Comparison of ENCODE assay signal across 16 mouse cellular contexts in genomic region chr7:108929726-108930393, GRCm38 (mm10). TPM values are rescaled to one million over a fixed set of nuclear protein-coding genes. Genes with fewer than 3 reads are reported as not detected.
DNase-seq lines count a peak whose midpoint lies in the region; ATAC-seq and TF ChIP-seq lines count a peak whose summit lies in the region.
"Had no signal": no experiment of that assay in that cellular context is flagged by ENCODE, and none has a peak within 500 bp of the region (broad histone marks: within the 10 kb centered on the region; RNA-seq: fewer than 3 reads in every experiment).

TSS of gene Nlrp10 (minus strand) at chr7:108930178.

- peaks cover 2% of the 10 kb centered on the region for H3K4me1 ChIP-seq in heart, adult 2 months (ENCODE audit: control insufficient read depth, insufficient read depth, low read length)
- no peaks in the 10 kb centered on the region for H3K4me1 ChIP-seq in liver, embryonic 11.5 days (replicated peaks; ENCODE audit: control insufficient read depth, insufficient read depth, low read length)
- H3K4me1 ChIP-seq: limb, embryonic 12.5 days had no signal

- H3K4me2 ChIP-seq in liver, embryonic 11.5 days = no peak within 1 kb of the TSS
- H3K4me2 ChIP-seq: limb, embryonic 12.5 days had no signal

- peak within 1 kb of the TSS; percentile 49; the same call in 1 of the 2 replicates for H3K27ac ChIP-seq in gastrocnemius, adult 2 months
- H3K27ac ChIP-seq in heart, adult 2 months = peak within 1 kb of the TSS; percentile 73
- no peak within 1 kb of the TSS for H3K27ac ChIP-seq in liver, embryonic 11.5 days (ENCODE audit: low read depth, low read length)
- H3K27ac ChIP-seq: forebrain, embryonic 10.5 days; kidney, postnatal 0 days; limb, embryonic 12.5 days; midbrain, embryonic 10.5 days had no signal

- H3K79me2 ChIP-seq in heart, adult 2 months (replicated peaks; ENCODE audit: control insufficient read depth, insufficient read depth, low read length) = 0 out of 2 replicates have a peak, but pooled peaks cover 1% of the 10 kb centered on the region

- TF ChIP-seq EP300 in heart, adult 2 months (IDR thresholded peaks at IDR 0.05; ENCODE audit: insufficient read depth, low read depth, low read length) = no peak

- H3K9me3 ChIP-seq in liver, embryonic 11.5 days (ENCODE audit: control insufficient read depth, low read length) = no peaks in the 10 kb centered on the region
- H3K9me3 ChIP-seq: forebrain, embryonic 10.5 days; limb, embryonic 12.5 days; midbrain, embryonic 10.5 days had no signal

- intact Hi-C loops in gastrocnemius, adult 2 months (cut with DNase I) = loop anchor here (5.0 kb wide), 1 partner anchor 113 kb away; no protein-coding TSS in a partner anchor
- intact Hi-C loops in heart, adult 2 months (cut with DNase I) = loop anchor here (2.0 kb wide), 1 partner anchor 115 kb away; no protein-coding TSS in a partner anchor
- intact Hi-C loops in heart, postnatal 10 days (cut with DNase I) = loop anchor here (5.0 kb wide), 1 partner anchor 78 kb away; the partner anchor contains the start of gene Olfr516

- TF ChIP-seq POLR2A in heart, adult 2 months (IDR thresholded peaks at IDR 0.05; ENCODE audit: insufficient read depth, low read depth, low read length) = no peak

- peak within 1 kb of the TSS; percentile 61 for H3K9ac ChIP-seq in heart, adult 2 months (ENCODE audit: low read depth, low read length)
- H3K9ac ChIP-seq in liver, embryonic 11.5 days (ENCODE audit: low read depth, low read length) = no peak within 1 kb of the TSS
- H3K9ac ChIP-seq: limb, embryonic 12.5 days; liver, postnatal 0 days had no signal

- WGBS in heart, adult 2 months = 26% methylated on average over 6 of the region's 6 CpGs
- 60% methylated on average over 6 of the region's 6 CpGs for WGBS in liver, embryonic 11.5 days

- 0 out of 2 replicates have a peak, but pooled peaks have one; percentile 41 for ATAC-seq in monocyte, adult 5-6 weeks (replicated peaks; ENCODE audit: insufficient number of reproducible peaks, low FRiP score, low TSS enrichment, poor library complexity, severe bottlenecking)
- ATAC-seq in liver, embryonic 11.5 days (replicated peaks; ENCODE audit: low FRiP score) = no peak
- ATAC-seq: liver, postnatal 0 days had no signal

- no peaks in the 10 kb centered on the region for H3K27me3 ChIP-seq in heart, adult 2 months (ENCODE audit: control insufficient read depth, insufficient read depth, low read length)
- no peaks in the 10 kb centered on the region for H3K27me3 ChIP-seq in liver, embryonic 11.5 days (replicated peaks; ENCODE audit: control insufficient read depth, insufficient read depth, low read length)
- H3K27me3 ChIP-seq: limb, embryonic 12.5 days had no signal

- H3K4me3 ChIP-seq in gastrocnemius, adult 2 months = peak within 1 kb of the TSS; percentile 45
- peak within 1 kb of the TSS; percentile 25; the same call in 1 of the 2 replicates for H3K4me3 ChIP-seq in heart, adult 2 months
- H3K4me3 ChIP-seq in liver, embryonic 11.5 days (ENCODE audit: low read depth, low read length) = no peak within 1 kb of the TSS
- H3K4me3 ChIP-seq: forebrain, embryonic 10.5 days; limb, embryonic 12.5 days; midbrain, embryonic 10.5 days; myocyte had no signal

- H3K36me3 ChIP-seq in heart, adult 2 months (ENCODE audit: control insufficient read depth, insufficient read depth, low read length) = no peaks in the 10 kb centered on the region
- no peaks in the 10 kb centered on the region for H3K36me3 ChIP-seq in liver, embryonic 11.5 days (ENCODE audit: control insufficient read depth, insufficient read depth, low read length)
- H3K36me3 ChIP-seq: forebrain, embryonic 10.5 days; limb, embryonic 12.5 days; midbrain, embryonic 10.5 days had no signal

- no peak for DNase-seq in gastrocnemius, adult 2 months
- DNase-seq in gastrocnemius, adult 18-20 months (ENCODE audit: low spot score) = no peak
- DNase-seq in heart, adult 2 months = peak in 1 of 2 experiments; percentile 13
- DNase-seq in heart, postnatal 10 days = peak; percentile 46 to 53
- no peak for DNase-seq in liver, embryonic 11.5 days (ENCODE audit: low spot score)
- DNase-seq in right cerebral cortex, postnatal 25 days = no peak
- DNase-seq in left cerebral cortex, adult 11 months (ENCODE audit: low spot score) = no peak
- DNase-seq: cerebellum, adult 9-11 months; liver, postnatal 0 days; thymus, adult 18-20 months had no signal

- no peak for TF ChIP-seq CTCF in gastrocnemius, adult 2 months (IDR thresholded peaks at IDR 0.05)
- TF ChIP-seq CTCF in heart, adult 2 months (IDR thresholded peaks at IDR 0.05) = no peak

RNA-seq across cellular contexts. Expression of gene Nlrp10, which starts in this region (rescaled TPM):
- 1 to 10 TPM; 2.3 to 2.5 TPM for total RNA-seq in gastrocnemius, adult 2 months (2021)
- 1 to 10 TPM; 1.1 to 2.7 TPM for total RNA-seq in gastrocnemius, adult 18-20 months (2021)
- 10 to 100 TPM; 17.4 to 21.0 TPM for total RNA-seq in heart, adult 2 months (2021)
- polyA plus RNA-seq in heart, adult 2 months (2012; rRNA removed) = 8.1 and 14.4 TPM in 2 replicates
- 10 to 100 TPM; 13.7 to 19.5 TPM for total RNA-seq in heart, postnatal 10 days (2021)
- total RNA-seq in monocyte, adult 5-6 weeks (2017) = 1.2 to 2.4 TPM (median 1.4 TPM) in 3 replicates
- polyA plus RNA-seq in liver, embryonic 11.5 days (2014; fragmentation: Nextera tagmentation; extraction: Ambion mirVana) = 0.04 and 0.11 TPM in 2 replicates
- polyA plus RNA-seq: kidney, postnatal 0 days; liver, postnatal 0 days; midbrain, embryonic 10.5 days had no signal

Comparison
In these comparisons a context has a peak if more than half of its experiments do, and no peak if none do; other contexts are left out.
1. DNase-seq: peak in heart, postnatal 10 days (2 of 2); none in gastrocnemius, adult 2 months (single experiment), gastrocnemius, adult 18-20 months (single experiment), liver, embryonic 11.5 days (single experiment), right cerebral cortex, postnatal 25 days (single experiment) and left cerebral cortex, adult 11 months (single experiment).